Mouse (Mus musculus): ENCODE data around the gene Sox12. TPM values are rescaled to one million over a fixed set of nuclear protein-coding genes. Genes with fewer than 3 reads are reported as not detected.

The Sox12 gene
- polyA plus RNA-seq, 1 experiment from 2014 or later = 12.1 TPM

Other genes with a start within 250 kb of the Sox12 start
- 107 and 116 TPM in 2 replicates for gene Csnk2a1, start 171.2 kb downstream of the Sox12 start, polyA plus RNA-seq (2015; fragmentation: Nextera tagmentation; extraction: Ambion mirVana)
- 33.6 and 34.2 TPM in 2 replicates for gene Tbc1d20, start 104.2 kb downstream of the Sox12 start, polyA plus RNA-seq (2015; fragmentation: Nextera tagmentation; extraction: Ambion mirVana)
- 101 and 104 TPM in 2 replicates for gene Rbck1, start 65.4 kb downstream of the Sox12 start, polyA plus RNA-seq (2015; fragmentation: Nextera tagmentation; extraction: Ambion mirVana)
- 1.9 and 2.4 TPM in 2 replicates for gene Trib3, start 54.0 kb downstream of the Sox12 start, polyA plus RNA-seq (2015; fragmentation: Nextera tagmentation; extraction: Ambion mirVana)
- gene Nrsn2, start 21.4 kb downstream of the Sox12 start, polyA plus RNA-seq (2015; fragmentation: Nextera tagmentation; extraction: Ambion mirVana) = 50.8 and 64.8 TPM in 2 replicates
- 12.6 and 14.7 TPM in 2 replicates for gene Zcchc3, start 17.0 kb upstream of the Sox12 start, polyA plus RNA-seq (2015; fragmentation: Nextera tagmentation; extraction: Ambion mirVana)
- gene 6820408C15Rik, start 17.5 kb upstream of the Sox12 start, polyA plus RNA-seq (2015; fragmentation: Nextera tagmentation; extraction: Ambion mirVana) = 1.7 and 1.8 TPM in 2 replicates
- not detected in 2 replicates for gene Defb23, start 66.6 kb upstream of the Sox12 start, polyA plus RNA-seq (2015; fragmentation: Nextera tagmentation; extraction: Ambion mirVana)
- not detected in 2 replicates for gene Defb20, start 79.0 kb upstream of the Sox12 start, polyA plus RNA-seq (2015; fragmentation: Nextera tagmentation; extraction: Ambion mirVana)
- not detected in 2 replicates for gene Defb22, start 92.1 kb upstream of the Sox12 start, polyA plus RNA-seq (2015; fragmentation: Nextera tagmentation; extraction: Ambion mirVana)
- gene Defb26, start 113.6 kb upstream of the Sox12 start, polyA plus RNA-seq (2015; fragmentation: Nextera tagmentation; extraction: Ambion mirVana) = not detected in 2 replicates
- gene Defb28, start 120.2 kb upstream of the Sox12 start, polyA plus RNA-seq (2015; fragmentation: Nextera tagmentation; extraction: Ambion mirVana) = not detected in 2 replicates
- gene Defb29, start 142.0 kb upstream of the Sox12 start, polyA plus RNA-seq (2015; fragmentation: Nextera tagmentation; extraction: Ambion mirVana) = not detected in 2 replicates
- gene Gm17416, start 171.3 kb upstream of the Sox12 start, polyA plus RNA-seq (2015; fragmentation: Nextera tagmentation; extraction: Ambion mirVana) = not detected in 2 replicates
- not detected in 2 replicates for gene Defb21, start 174.7 kb upstream of the Sox12 start, polyA plus RNA-seq (2015; fragmentation: Nextera tagmentation; extraction: Ambion mirVana)
- not detected in 2 replicates for gene Defb19, start 182.2 kb upstream of the Sox12 start, polyA plus RNA-seq (2015; fragmentation: Nextera tagmentation; extraction: Ambion mirVana)
- not detected in 2 replicates for gene Defb45, start 201.3 kb upstream of the Sox12 start, polyA plus RNA-seq (2015; fragmentation: Nextera tagmentation; extraction: Ambion mirVana)
- gene Defb36, start 206.3 kb upstream of the Sox12 start, polyA plus RNA-seq (2015; fragmentation: Nextera tagmentation; extraction: Ambion mirVana) = not detected in 2 replicates
- not detected in 2 replicates for gene Defb25, start 225.0 kb upstream of the Sox12 start, polyA plus RNA-seq (2015; fragmentation: Nextera tagmentation; extraction: Ambion mirVana)
- gene Rem1, start 228.9 kb upstream of the Sox12 start, polyA plus RNA-seq (2015; fragmentation: Nextera tagmentation; extraction: Ambion mirVana) = 0.45 and 0.89 TPM in 2 replicates

Measured in midbrain, embryonic 16.5 days (tissue).